Mouse (Mus musculus) forebrain, embryonic 16.5 days (tissue): ENCODE measurements around the gene Rab22a. TPM values are rescaled to one million over a fixed set of nuclear protein-coding genes. Genes with fewer than 3 reads are reported as not detected.
A peak's percentile ranks its signal among the peaks of the same experiment; 100 is the strongest.
"Not testable (repeated sequence)": the region's sequence is repeated elsewhere in the genome, so short reads cannot be mapped to it uniquely, and the experiment has no call there.

Experiments used
- ATAC-seq: fragments of 200-750 bp; cut with Nextera tagmentation; 2 replicates; pipeline ENCODE4 v1.8.0; 2017; ENCODE audit warnings: mild to moderate bottlenecking, moderate library complexity
- H3K27ac ChIP-seq: fragments of 300-500 bp; sonication (generic); 2 replicates; pipeline ENCODE4 v1.5.1; 2014; ENCODE audit warnings: low read length, control low read depth
- H3K27me3 ChIP-seq: fragments of 300-500 bp; sonication (generic); replicated peaks from 2 replicates; pipeline ENCODE4 v1.6.1; 2014; ENCODE audit warnings: low read length; ENCODE audit not compliant: control insufficient read depth, insufficient read depth
- H3K36me3 ChIP-seq: fragments of 300-500 bp; sonication (generic); 2 replicates; pipeline ENCODE4 v1.6.1; 2014; ENCODE audit not compliant: control insufficient read depth, insufficient read depth
- H3K4me1 ChIP-seq: fragments of 300-500 bp; sonication (generic); replicated peaks from 2 replicates; pipeline ENCODE4 v1.6.1; 2014; ENCODE audit warnings: low read length; ENCODE audit not compliant: control insufficient read depth, insufficient read depth
- H3K4me2 ChIP-seq: fragments of 300-500 bp; sonication (generic); 2 replicates; pipeline ENCODE4 v1.6.1; 2014; ENCODE audit warnings: mild to moderate bottlenecking, low read length, control low read depth
- H3K4me3 ChIP-seq: fragments of 300-500 bp; sonication (generic); replicated peaks from 2 replicates; pipeline ENCODE4 v1.5.1; 2014; ENCODE audit warnings: mild to moderate bottlenecking, low read length, control low read depth
- H3K9ac ChIP-seq: fragments of 300-500 bp; sonication (generic); replicated peaks from 2 replicates; pipeline ENCODE4 v1.6.1; 2014; ENCODE audit warnings: low read depth, low read length, control low read depth
- H3K9me3 ChIP-seq: fragments of 300-500 bp; sonication (generic); 2 replicates; pipeline ENCODE4 v1.6.1; 2016; ENCODE audit warnings: low read length; ENCODE audit not compliant: control insufficient read depth
- WGBS: fragments of 180-500 bp; shearing (Covaris S2); extraction: QIAGEN DNeasy Blood & Tissue Kit; methylation state at CpG from one replicate; pipeline ENCODE4 v1.1.7; 2014; 5-methylcytosine and 5-hydroxymethylcytosine counted together
- polyA plus RNA-seq: library from polyadenylated mRNA; unstranded; fragments of >200 nt; fragmentation: Nextera tagmentation; extraction: Ambion mirVana; gene quantifications from 2 replicates; pipeline ENCODE4 v1.2.1, GENCODE M21; 2015

Rab22a gene
- polyA plus RNA-seq = 35.0 and 37.5 TPM in 2 replicates

DNA sequence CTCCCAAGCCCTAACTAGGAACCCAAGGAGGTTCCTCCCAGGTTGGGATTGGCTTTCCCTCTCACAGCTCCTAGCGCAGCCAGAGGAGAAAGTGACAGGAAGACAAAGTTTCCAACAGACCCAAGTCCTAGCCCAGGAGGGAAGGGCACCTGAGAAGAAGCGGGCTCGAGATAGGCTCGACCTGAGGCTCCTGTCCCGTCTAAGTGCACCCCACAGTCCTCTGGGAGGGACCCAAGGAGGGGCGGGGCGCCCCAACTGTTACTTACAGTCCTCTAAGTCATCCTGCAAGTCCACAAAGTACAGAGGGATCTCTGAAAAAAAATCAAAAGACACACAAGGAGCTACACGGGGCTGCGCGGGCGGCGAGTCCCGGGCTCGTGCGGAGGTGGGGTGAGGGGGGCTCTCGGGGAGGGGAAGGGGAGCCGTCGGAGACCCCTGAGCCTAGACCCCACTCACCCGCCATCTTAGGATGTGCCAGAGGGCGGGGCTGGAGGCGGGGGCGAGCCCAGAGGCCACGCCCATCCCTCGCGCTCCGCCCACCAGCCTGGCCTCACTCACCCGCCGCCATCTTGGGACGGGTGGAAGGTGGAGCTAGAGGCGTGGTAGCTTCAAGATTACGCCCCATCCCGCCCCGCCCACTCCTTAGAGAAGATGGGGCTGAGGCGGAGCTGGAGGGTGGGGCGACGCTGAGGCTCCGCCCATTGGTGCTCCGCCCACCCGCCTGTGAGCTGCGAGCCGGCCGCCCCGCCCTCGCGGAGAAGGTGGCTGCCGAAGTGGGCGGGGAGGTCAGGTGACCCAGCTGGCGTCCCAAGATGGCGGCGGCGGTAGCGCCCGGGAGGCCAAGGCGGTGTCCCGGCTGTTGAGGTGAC is at the start of gene Rab22a:
Rab22a (plus strand) TSS at position 704 of the 869 bp plus-strand sequence.
- Histone ChIP-seq H3K27ac (no peak within 1 kb of the TSS; the same call in 1 of the 2 replicates), H3K36me3 (peaks cover 4% of the 10 kb centered on the region; the same call in 1 of the 2 replicates), H3K27me3 (no peaks in the 10 kb centered on the region), H3K4me2 (peak within 1 kb of the TSS; percentile 82), H3K4me1 (peaks cover 20% of the 10 kb centered on the region), H3K4me3 (peak within 1 kb of the TSS; percentile 93), H3K9me3 (no peaks in the 10 kb centered on the region), H3K9ac (peak within 1 kb of the TSS; percentile 88)
- ATAC-seq = peak; percentile 97
- under 1% methylated on average over 52 of the region's 55 CpGs for WGBS

GRCm38 (mm10) chr2:173615378-173616081 is 44.0 kb upstream of the Rab22a start:
- Histone ChIP-seq H3K9ac (no peak overlapping the region), H3K27me3 (no peaks in the 10 kb centered on the region), H3K27ac (no peak overlapping the region), H3K4me2 (no peak overlapping the region), H3K4me1 (no peaks in the 10 kb centered on the region), H3K9me3 (peaks cover 9% of the 10 kb centered on the region; the same call in 1 of the 2 replicates), H3K4me3 (no peak overlapping the region), H3K36me3 (no peaks in the 10 kb centered on the region)
- WGBS = 51% methylated on average over 11 of the region's 11 CpGs
- 0 out of 2 replicates have a peak, but pooled peaks have one; percentile 36 for ATAC-seq

DNA sequence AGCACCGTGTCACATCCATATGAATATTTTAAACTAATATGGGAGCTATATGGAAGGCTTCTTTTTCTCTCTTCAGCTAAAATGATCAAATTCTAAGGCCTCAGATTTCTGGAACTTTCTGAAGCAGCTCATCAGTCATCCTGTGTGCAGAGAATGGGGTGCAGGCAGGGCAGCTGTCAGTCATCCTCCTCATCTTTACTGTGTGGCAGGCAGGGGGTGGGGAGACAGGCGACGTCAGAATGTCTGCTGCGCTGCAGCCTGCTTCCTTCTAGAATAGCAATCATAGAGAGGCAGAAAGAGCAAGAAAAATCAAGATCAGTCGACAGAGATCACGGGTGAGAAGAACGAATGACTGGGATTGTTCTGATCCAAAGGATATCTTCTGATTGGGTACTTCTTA is 43.4 kb upstream of the Rab22a start:
- Histone ChIP-seq H3K9me3 (peaks cover 9% of the 10 kb centered on the region; the same call in 1 of the 2 replicates), H3K4me2 (no peak overlapping the region), H3K9ac (no peak overlapping the region), H3K36me3 (no peaks in the 10 kb centered on the region), H3K27me3 (no peaks in the 10 kb centered on the region), H3K4me1 (no peaks in the 10 kb centered on the region), H3K4me3 (no peak overlapping the region), H3K27ac (no peak overlapping the region)
- ATAC-seq = no peak
- 54% methylated on average over 7 of the region's 7 CpGs for WGBS

DNA sequence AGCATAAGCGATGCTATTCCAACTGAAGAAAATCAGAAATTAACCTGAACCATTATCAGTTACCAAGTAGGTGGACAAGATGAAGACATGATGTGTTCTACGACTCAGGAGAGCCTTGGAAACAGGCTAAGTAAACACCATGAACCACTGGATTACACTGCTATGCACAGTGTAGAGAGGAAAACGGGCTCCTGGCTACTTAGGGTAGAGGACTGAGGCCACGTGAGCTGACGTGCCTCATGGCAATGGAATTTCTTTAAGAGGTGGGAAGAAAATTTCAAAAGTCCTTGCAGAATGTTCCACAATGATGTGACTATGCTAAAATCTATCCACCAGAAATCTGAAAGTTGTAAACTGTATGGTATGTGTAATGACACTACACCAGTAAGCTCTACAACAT is 40.4 kb upstream of the Rab22a start:
- ATAC-seq = no peak
- H3K9ac ChIP-seq = no peak overlapping the region
- no peaks in the 10 kb centered on the region for H3K27me3 ChIP-seq
- H3K36me3 ChIP-seq = no peaks in the 10 kb centered on the region
- H3K4me1 ChIP-seq = no peaks in the 10 kb centered on the region
- no peak overlapping the region for H3K27ac ChIP-seq
- H3K9me3 ChIP-seq = peaks cover 9% of the 10 kb centered on the region; the same call in 1 of the 2 replicates
- WGBS = 90% methylated on average over 5 of the region's 5 CpGs
- H3K4me2 ChIP-seq = no peak overlapping the region
- H3K4me3 ChIP-seq = no peak overlapping the region

GRCm38 (mm10) chr2:173620645-173621044 is 38.9 kb upstream of the Rab22a start:
- Histone ChIP-seq H3K4me2 (no peak overlapping the region), H3K4me1 (no peaks in the 10 kb centered on the region), H3K9me3 (peaks cover 9% of the 10 kb centered on the region; the same call in 1 of the 2 replicates), H3K36me3 (no peaks in the 10 kb centered on the region), H3K4me3 (no peak overlapping the region), H3K27ac (no peak overlapping the region), H3K9ac (no peak overlapping the region), H3K27me3 (no peaks in the 10 kb centered on the region)
- ATAC-seq = no peak
- 91% methylated on average over 4 of the region's 4 CpGs for WGBS

GRCm38 (mm10) chr2:173622173-173622601 is 37.4 kb upstream of the Rab22a start:
- Histone ChIP-seq H3K9ac (no peak overlapping the region), H3K27ac (no peak overlapping the region), H3K27me3 (no peaks in the 10 kb centered on the region), H3K4me2 (no peak overlapping the region), H3K36me3 (no peaks in the 10 kb centered on the region), H3K4me3 (no peak overlapping the region), H3K9me3 (no peaks in the 10 kb centered on the region), H3K4me1 (no peaks in the 10 kb centered on the region)
- no peak for ATAC-seq
- 76% methylated on average over 7 of the region's 7 CpGs for WGBS

DNA sequence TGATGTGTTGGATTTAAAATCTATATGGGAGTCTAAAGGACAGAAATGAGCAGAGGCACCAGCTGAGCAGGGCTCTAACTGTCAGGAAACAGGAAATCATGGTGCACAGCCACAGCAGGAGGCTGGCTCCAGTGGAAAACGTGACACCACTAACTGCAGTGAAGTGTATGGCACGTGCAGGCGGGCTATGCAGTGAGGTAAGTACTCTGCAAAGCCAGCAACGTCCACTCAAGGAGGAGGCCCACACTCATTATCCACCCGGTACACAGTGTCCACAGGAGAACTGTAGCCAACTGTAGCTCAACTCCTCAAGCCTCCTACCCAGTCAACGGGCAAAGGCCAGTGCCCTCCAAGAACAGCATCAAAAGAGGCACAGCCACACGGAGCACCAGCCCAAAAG is 34.9 kb upstream of the Rab22a start:
- no peaks in the 10 kb centered on the region for H3K36me3 ChIP-seq
- no peak overlapping the region for H3K9ac ChIP-seq
- H3K4me1 ChIP-seq = no peaks in the 10 kb centered on the region
- no peaks in the 10 kb centered on the region for H3K9me3 ChIP-seq
- no peak for ATAC-seq
- no peak overlapping the region for H3K4me2 ChIP-seq
- H3K27me3 ChIP-seq = no peaks in the 10 kb centered on the region
- 84% methylated on average over 7 of the region's 7 CpGs for WGBS
- H3K4me3 ChIP-seq = no peak overlapping the region
- no peak overlapping the region for H3K27ac ChIP-seq

DNA sequence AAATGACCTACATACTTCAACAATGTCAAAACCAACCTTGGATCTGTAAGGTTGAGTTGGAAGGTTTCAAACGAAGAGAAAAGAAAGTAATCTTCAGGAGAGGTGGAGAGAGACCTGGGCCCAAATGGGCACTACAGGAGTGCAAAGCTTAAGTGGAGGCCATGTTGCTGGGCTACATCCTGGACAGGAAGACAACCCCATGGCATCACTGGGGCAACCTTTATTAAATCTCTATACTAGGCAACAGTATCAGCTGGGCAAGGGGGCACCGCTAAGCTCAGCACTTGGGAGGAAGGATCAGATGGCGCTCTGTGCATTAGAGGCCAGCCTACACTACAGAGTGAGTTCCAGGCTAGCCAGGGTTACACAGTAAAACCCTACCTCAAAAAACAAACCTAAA is 33.8 kb upstream of the Rab22a start:
- Histone ChIP-seq H3K36me3 (no peaks in the 10 kb centered on the region), H3K4me2 (no peak overlapping the region), H3K4me1 (no peaks in the 10 kb centered on the region), H3K27ac (no peak overlapping the region), H3K4me3 (no peak overlapping the region), H3K9me3 (no peaks in the 10 kb centered on the region), H3K9ac (no peak overlapping the region), H3K27me3 (no peaks in the 10 kb centered on the region)
- ATAC-seq = no peak
- 89% methylated on average over 3 of the region's 3 CpGs for WGBS

DNA sequence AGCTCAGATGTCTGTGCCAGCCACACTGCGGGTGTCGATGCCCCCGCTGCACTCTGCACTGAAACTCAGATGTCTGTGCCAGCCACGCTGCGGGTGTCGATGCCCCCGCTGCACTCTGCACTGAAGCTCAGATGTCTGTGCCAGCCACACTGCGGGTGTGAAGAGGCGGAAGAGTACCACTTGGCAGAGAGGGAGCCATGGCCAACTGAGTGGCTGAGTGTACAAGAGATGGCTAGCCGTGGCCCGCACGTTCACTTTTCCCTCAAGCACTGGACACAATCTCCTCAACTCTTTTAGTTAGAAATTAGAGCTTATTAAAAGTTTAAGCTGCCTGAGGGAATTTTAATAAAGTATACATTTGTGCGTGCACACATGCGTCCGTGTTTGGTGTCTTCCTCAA is 25.5 kb upstream of the Rab22a start:
- H3K27ac ChIP-seq, ATAC-seq: not testable (repeated sequence)
- 90% methylated on average over 15 of the region's 15 CpGs for WGBS

More for the DNA sequence above, 25.5 kb upstream of the Rab22a start:
- not testable (repeated sequence) for H3K9ac ChIP-seq, H3K4me1 ChIP-seq, H3K27me3 ChIP-seq, H3K4me3 ChIP-seq, H3K9me3 ChIP-seq, H3K36me3 ChIP-seq, H3K4me2 ChIP-seq
